Mouse (Mus musculus): ENCODE measurements at regions not wholly inside any gene's neighbourhood (a gene's known extent, or its start where the extent isn't known, plus 50 kb on each side); places are given as distances from the start of the nearest gene placed in this dataset.

GRCm38 (mm10) chr1:47853911-47854310 is 961.3 kb upstream of the Slc39a10 start:
- no peak for TF ChIP-seq EP300 (IDR thresholded peaks at IDR 0.05; ENCODE audit: low read depth)
- TF ChIP-seq CTCF (IDR thresholded peaks at IDR 0.05; ENCODE audit: low read depth), result no peak

Data from liver, embryonic 14.5 days (tissue).